17 mouse cellular contexts compared by ENCODE assay signal in the genomic region with DNA sequence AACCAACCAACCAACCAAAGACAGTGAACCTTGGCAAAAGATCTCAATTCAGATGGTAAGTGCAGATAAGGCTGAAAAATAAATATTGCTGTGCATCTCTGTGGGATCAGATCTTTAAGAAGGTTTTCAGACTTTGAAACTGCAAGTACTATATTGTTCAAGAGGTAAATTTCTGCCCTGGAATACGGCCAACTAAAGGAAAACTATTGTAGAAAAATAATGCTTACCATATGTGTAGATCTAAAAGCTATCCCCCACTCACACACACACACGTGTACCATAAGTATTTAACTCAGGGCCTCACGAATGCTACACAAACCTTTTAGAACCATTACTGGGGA.
DNase-seq lines count a peak whose midpoint lies in the region; ATAC-seq and TF ChIP-seq lines count a peak whose summit lies in the region.
"Had no signal": no experiment of that assay in that cellular context is flagged by ENCODE, and none has a peak within 500 bp of the region (broad histone marks: within the 10 kb centered on the region; RNA-seq: fewer than 3 reads in every experiment).

No protein-coding gene starts in this region.

- WGBS in heart, embryonic 13.5 days: 74% methylated on average over 3 of the region's 3 CpGs
- WGBS in embryonic facial prominence, embryonic 13.5 days: 24% methylated on average over 3 of the region's 3 CpGs
- 28% methylated on average over 3 of the region's 3 CpGs for WGBS in limb, embryonic 14.5 days

- H3K36me3 ChIP-seq in heart, embryonic 13.5 days: no peaks in the 10 kb centered on the region
- H3K36me3 ChIP-seq in embryonic facial prominence, embryonic 13.5 days: no peaks in the 10 kb centered on the region
- H3K36me3 ChIP-seq in limb, embryonic 14.5 days (ENCODE audit: control insufficient read depth, insufficient read depth, low read length): no peaks in the 10 kb centered on the region
- H3K36me3 ChIP-seq: liver, embryonic 15.5 days; midbrain, embryonic 12.5 days had no signal

- ATAC-seq in heart, embryonic 13.5 days (ENCODE audit: extremely low read depth, insufficient number of reproducible peaks, low FRiP score, low TSS enrichment): no peak
- peak; percentile 30 for ATAC-seq in CD4-positive, CD25-positive, alpha-beta regulatory T cell, adult 4 months
- no peak for ATAC-seq in embryonic facial prominence, embryonic 13.5 days (ENCODE audit: insufficient number of reproducible peaks, insufficient read depth, low FRiP score, low TSS enrichment, low read depth)
- ATAC-seq in limb, embryonic 14.5 days (ENCODE audit: low FRiP score, low read depth): 0 out of 2 replicates have a peak, but pooled peaks have one; percentile 31
- ATAC-seq: forebrain, postnatal 0 days had no signal

- 0 out of 2 replicates have a peak overlapping the region, but pooled peaks have one; percentile 15 for H3K27ac ChIP-seq in heart, embryonic 13.5 days (replicated peaks)
- peak overlapping the region; percentile 87 for H3K27ac ChIP-seq in embryonic facial prominence, embryonic 13.5 days
- peak overlapping the region; percentile 86 for H3K27ac ChIP-seq in limb, embryonic 14.5 days (replicated peaks; ENCODE audit: low read depth, low read length)
- H3K27ac ChIP-seq: liver, embryonic 15.5 days; midbrain, embryonic 12.5 days had no signal

- no peak for TF ChIP-seq POLR2A in limb, embryonic 14.5 days (IDR thresholded peaks at IDR 0.05; ENCODE audit: borderline replicate concordance, extremely low read depth, insufficient read depth, insufficient read length)

- H3K4me2 ChIP-seq in heart, embryonic 13.5 days: no peak overlapping the region
- H3K4me2 ChIP-seq in embryonic facial prominence, embryonic 13.5 days: no peak overlapping the region
- H3K4me2 ChIP-seq in limb, embryonic 14.5 days (replicated peaks; ENCODE audit: low read depth, low read length, severe bottlenecking): peak overlapping the region; percentile 11; the same call in 1 of the 2 replicates
- H3K4me2 ChIP-seq: liver, embryonic 15.5 days; midbrain, embryonic 12.5 days had no signal

- no peaks in the 10 kb centered on the region for H3K27me3 ChIP-seq in heart, embryonic 13.5 days (replicated peaks)
- no peaks in the 10 kb centered on the region for H3K27me3 ChIP-seq in embryonic facial prominence, embryonic 13.5 days
- H3K27me3 ChIP-seq in limb, embryonic 14.5 days (ENCODE audit: control insufficient read depth, insufficient read depth, low read length): no peaks in the 10 kb centered on the region
- H3K27me3 ChIP-seq: liver, embryonic 15.5 days; midbrain, embryonic 12.5 days had no signal

- H3K4me1 ChIP-seq in heart, embryonic 13.5 days: peaks cover 49% of the 10 kb centered on the region
- H3K4me1 ChIP-seq in embryonic facial prominence, embryonic 13.5 days: peaks cover 50% of the 10 kb centered on the region
- H3K4me1 ChIP-seq in limb, embryonic 14.5 days (ENCODE audit: control insufficient read depth, insufficient read depth, low read length): peaks cover 47% of the 10 kb centered on the region

- H3K9me3 ChIP-seq in heart, embryonic 13.5 days: no peaks in the 10 kb centered on the region
- no peaks in the 10 kb centered on the region for H3K9me3 ChIP-seq in embryonic facial prominence, embryonic 13.5 days
- no peaks in the 10 kb centered on the region for H3K9me3 ChIP-seq in limb, embryonic 14.5 days (ENCODE audit: control insufficient read depth, low read length)
- H3K9me3 ChIP-seq: liver, embryonic 15.5 days; midbrain, embryonic 12.5 days had no signal

- no peak for DNase-seq in heart, postnatal 25 days (ENCODE audit: low spot score)
- DNase-seq in limb, embryonic 14.5 days (ENCODE audit: low spot score): peak; percentile 82
- no peak for DNase-seq in cerebellum, adult 9-10 months
- DNase-seq in kidney, adult 8-10 months: no peak
- DNase-seq in cerebellum, adult 18-20 months: no peak
- DNase-seq: cerebellum, postnatal 14 days; forebrain, postnatal 0 days; gastrocnemius, postnatal 14 days; kidney, postnatal 10 days; lung, postnatal 4 days; right cerebral cortex, postnatal 14 days had no signal

- 0 out of 2 replicates have a peak overlapping the region, but pooled peaks have one; percentile 12 for H3K9ac ChIP-seq in heart, embryonic 13.5 days
- H3K9ac ChIP-seq in embryonic facial prominence, embryonic 13.5 days: no peak overlapping the region
- H3K9ac ChIP-seq in limb, embryonic 14.5 days (ENCODE audit: low read depth, low read length, severe bottlenecking): no peak overlapping the region
- H3K9ac ChIP-seq: forebrain, postnatal 0 days; liver, embryonic 15.5 days; midbrain, embryonic 12.5 days had no signal

- H3K4me3 ChIP-seq in heart, embryonic 13.5 days: no peak overlapping the region
- no peak overlapping the region for H3K4me3 ChIP-seq in embryonic facial prominence, embryonic 13.5 days
- no peak overlapping the region for H3K4me3 ChIP-seq in limb, embryonic 14.5 days (replicated peaks; ENCODE audit: low read length)
- H3K4me3 ChIP-seq: liver, embryonic 15.5 days; midbrain, embryonic 12.5 days; myocyte had no signal

- intact Hi-C loops in heart, postnatal 25 days (cut with DNase I): no loop called here

Comparison
In these comparisons a context has a peak if more than half of its experiments do, and no peak if none do; other contexts are left out.
1. ATAC-seq: peak in CD4-positive, CD25-positive, alpha-beta regulatory T cell, adult 4 months (single experiment) and limb, embryonic 14.5 days (single experiment); none in heart, embryonic 13.5 days (single experiment) and embryonic facial prominence, embryonic 13.5 days (single experiment).
2. H3K27ac ChIP-seq: peak in every context shown above with its lines; median percentile 87 in embryonic facial prominence, embryonic 13.5 days; 86 in limb, embryonic 14.5 days; 15 in heart, embryonic 13.5 days.